Mouse (Mus musculus): ENCODE data around the gene Fam155a. TPM values are rescaled to one million over a fixed set of nuclear protein-coding genes. Genes with fewer than 3 reads are reported as not detected.

The Fam155a gene
- polyA plus RNA-seq, 2 experiments from 2014 or later = 0.30 TPM; not detected in 1

- ATAC-seq = no peak
Measured at GRCm38 (mm10) chr8:9471290-9471689, 299.7 kb downstream of the Fam155a start.

GRCm38 (mm10) chr8:9470114-9470513 lies 300.8 kb downstream of the Fam155a start:
- no peak for ATAC-seq

- no peak for ATAC-seq
Measured at GRCm38 (mm10) chr8:9461111-9461510, 309.9 kb downstream of the Fam155a start.

- no peak for ATAC-seq
Measured at GRCm38 (mm10) chr8:9460707-9461106, 310.3 kb downstream of the Fam155a start.

- no peak for ATAC-seq
Measured at GRCm38 (mm10) chr8:9458614-9459013, 312.3 kb downstream of the Fam155a start.

DNA sequence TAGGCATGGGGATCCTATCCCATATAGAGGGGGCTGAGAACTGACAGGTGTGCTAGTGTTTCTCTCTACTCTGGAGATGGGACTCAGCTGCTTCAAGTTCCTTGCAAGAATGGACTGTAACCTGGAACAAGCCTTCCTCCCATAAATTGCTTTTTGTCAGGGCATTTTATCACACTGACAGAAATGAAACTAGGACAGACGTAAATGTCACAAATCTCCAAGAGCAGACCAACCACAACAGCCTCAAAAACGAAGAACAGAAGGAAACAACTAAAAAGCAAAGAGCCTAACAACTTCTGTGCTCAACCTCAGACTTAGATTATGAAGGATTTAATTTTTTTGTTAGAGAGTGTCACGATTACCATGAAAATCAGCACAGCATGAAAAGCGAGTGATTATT lies 315.8 kb downstream of the Fam155a start:
- no peak for ATAC-seq

GRCm38 (mm10) chr8:9453742-9454141 lies 317.2 kb downstream of the Fam155a start:
- ATAC-seq = no peak

DNA sequence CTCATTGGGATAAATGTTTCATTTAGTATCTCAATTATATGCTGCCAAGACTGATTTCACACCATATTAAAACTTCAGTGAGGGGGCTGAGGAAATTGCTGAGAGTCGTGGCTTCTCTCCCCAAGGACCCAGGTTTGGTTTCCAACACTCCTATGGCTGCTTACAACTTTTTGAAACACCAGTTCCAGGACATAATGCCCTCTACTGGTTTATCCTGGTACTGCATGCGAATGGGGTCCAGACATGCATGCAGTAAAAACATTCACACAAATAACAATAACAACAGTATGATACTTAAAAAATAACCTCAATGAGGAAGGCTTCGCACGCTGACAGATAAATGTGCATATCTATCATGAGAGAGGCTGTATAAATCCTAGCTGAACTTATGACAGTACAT lies 319.4 kb downstream of the Fam155a start:
- no peak for ATAC-seq

- no peak for ATAC-seq
Measured at GRCm38 (mm10) chr8:9448613-9449012, 322.3 kb downstream of the Fam155a start.

DNA sequence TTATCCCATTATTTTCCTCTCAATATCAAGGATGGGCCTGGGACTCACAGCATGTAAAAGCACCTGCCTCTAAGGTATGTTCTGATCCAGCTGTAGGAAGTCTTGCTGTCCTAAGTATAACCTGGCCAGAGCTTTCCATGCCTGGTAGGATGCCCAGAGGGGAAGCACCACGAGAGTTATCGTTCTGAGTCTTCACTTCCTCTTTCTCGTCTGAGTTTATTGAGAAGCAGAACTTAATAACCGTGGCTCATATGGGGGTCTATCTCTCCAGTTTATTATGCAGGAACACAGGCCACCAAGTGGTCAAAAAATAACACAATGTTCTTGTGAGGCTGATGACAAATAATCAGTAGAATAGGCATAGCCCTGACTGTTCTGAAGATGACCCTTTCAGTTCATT lies 333.1 kb downstream of the Fam155a start:
- ATAC-seq = no peak

GRCm38 (mm10) chr8:9435501-9435900 lies 335.5 kb downstream of the Fam155a start:
- ATAC-seq = no peak

DNA sequence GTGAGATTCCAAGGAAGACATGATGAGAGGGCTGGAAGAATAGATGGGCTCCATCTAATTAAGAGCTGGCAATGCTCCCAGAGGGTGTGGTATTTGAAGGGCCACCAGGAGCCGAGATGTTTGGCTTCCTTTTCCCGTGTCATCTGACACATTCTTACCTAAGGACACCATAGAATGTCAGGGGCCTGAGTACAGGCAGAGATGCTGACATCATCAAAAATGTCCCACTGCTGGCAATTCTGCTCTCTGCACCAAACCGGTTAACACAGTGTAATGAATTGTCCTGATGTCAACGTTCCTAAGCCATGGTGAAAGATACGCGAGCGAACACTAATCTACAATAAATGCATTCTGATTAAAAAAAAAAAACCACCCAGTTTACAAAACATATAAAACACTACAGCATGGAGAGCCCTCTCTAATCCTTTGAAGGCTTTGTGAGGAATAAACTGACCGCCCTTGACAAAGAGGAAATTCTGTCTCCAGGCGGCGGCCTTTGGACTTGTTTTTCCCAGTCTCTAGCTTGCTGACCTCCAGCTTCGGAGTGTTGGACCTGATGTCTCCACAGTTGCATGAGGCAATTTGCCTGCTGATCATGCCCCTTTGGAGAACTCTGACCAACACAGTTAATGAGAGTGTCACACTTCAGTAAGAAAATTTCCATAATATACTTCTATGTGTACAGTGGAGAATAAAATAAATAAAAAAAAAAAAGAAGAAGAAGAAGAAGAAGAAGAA lies 338.2 kb downstream of the Fam155a start:
- no peak for ATAC-seq

DNA sequence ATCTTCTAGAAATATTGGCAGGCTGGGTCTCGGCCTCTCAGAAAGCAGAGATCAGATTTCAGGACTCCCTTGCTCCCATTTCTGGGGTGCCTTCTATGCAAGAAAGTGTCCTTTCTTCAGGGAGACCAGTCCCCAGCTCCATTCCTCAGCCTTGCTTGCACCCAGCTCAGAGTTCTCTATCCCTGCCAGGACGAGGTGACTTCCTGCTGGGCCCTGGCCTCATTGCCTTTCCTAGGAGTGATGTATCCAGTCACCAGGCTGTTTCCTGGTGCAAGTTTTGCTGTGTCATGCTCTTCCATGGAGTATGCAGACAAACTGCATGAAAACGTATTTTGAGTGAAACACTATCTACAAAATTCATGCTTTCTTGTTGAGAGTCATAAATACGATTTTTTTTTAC lies 342.1 kb downstream of the Fam155a start:
- no peak for ATAC-seq

DNA sequence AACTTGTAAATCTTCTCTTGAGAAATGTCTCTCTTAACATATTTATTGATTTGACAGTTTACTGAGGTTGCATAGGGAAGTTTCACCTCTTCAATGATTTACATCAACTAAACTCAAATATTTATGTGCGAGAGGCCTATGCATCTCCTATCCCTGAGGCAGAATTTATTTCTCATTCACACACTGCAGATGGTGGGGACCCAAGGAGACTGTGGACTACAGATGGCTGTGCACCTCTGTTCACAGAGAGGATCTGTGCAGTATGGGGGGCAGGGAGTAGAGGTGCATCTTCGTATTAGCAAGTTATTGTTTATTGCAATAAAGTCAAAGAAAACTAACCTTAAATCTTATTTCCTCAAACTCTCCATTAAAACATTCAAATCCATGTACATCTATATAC lies 346.9 kb downstream of the Fam155a start:
- ATAC-seq = no peak

DNA sequence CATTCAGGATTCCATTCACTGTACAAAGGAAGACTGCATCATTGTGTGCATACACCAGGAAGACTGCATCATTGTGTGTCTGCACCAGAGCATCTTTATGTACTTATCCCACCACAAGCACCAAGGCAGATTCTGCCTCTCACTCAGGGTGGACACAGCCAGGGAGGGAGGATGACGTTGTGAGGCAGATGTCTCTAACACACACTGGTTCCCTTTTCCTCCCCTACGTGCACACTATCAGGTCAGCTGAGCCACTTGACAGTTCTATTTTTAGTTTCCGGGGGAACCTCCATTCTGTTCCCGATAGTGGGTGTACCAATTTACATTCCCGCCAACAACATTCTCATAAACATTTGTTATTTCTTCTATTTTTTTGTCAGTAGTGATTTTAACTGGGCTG lies 347.4 kb downstream of the Fam155a start:
- no peak for ATAC-seq

- ATAC-seq = no peak
Measured at GRCm38 (mm10) chr8:9423184-9423583, 347.8 kb downstream of the Fam155a start.

DNA sequence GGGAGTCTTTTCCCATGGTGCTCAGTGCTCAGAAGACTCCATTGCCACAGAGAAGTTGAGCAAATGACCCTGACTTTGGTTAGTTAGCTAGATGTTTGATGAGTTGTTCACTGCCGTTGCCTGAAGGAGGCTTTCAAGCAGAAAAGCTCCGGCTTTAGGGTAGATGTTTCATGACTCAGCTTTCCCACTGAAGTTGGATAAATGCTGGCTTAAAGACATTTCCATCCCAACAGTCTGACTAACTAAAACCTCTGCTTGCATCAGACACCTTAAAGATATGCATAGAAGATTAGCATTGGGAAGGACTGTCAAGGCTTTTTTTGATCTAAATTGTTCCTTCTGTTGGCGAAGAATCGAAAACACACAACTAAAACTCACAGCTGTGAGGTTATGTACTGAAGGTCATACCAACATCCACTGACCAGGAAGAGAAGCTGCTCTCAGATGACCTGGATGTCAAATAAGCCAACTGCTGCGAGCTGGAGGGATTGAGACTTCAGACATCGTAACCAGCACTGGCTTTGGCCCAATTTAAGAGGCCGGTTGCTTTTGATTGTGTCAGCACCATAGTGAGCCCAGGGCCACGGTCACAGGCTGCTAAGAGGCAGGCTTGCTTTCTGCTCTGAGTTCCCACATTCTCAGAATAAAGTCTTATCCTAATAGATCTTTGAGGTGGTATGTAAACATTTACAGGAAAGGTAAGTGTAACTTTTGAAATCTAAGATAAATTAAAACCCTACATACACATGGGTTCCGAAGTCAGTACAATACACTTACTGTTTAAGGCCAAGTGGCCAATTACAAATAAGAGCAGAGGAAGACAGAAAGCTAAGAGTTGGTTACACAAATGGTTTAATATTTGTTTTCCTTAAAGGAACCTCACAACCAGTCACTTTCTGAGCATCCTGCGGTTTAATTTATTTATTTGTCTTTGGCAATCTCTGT lies 351.8 kb downstream of the Fam155a start:
- ATAC-seq = no peak

DNA sequence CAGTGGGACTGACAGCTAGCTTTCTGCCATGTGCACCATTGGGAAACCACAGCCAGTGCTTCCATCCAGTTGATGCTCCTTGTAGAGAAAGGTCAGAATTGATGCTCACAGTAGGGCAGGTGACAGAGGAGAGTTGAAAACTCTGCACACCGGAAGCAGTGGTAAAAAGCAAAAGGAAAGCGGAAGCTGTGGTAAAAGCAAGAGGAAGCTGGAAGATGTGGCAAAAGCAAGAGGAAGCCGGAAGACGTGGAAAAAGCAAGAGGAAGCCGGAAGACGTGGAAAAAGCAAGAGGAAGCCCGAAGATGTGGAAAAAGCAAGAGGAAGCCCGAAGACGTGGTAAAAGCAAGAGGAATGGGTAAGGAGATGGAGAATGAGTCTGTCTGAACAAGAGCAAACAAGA lies 354.8 kb downstream of the Fam155a start:
- no peak for ATAC-seq

- no peak for ATAC-seq
Measured at GRCm38 (mm10) chr8:9408480-9408879, 362.5 kb downstream of the Fam155a start.

DNA sequence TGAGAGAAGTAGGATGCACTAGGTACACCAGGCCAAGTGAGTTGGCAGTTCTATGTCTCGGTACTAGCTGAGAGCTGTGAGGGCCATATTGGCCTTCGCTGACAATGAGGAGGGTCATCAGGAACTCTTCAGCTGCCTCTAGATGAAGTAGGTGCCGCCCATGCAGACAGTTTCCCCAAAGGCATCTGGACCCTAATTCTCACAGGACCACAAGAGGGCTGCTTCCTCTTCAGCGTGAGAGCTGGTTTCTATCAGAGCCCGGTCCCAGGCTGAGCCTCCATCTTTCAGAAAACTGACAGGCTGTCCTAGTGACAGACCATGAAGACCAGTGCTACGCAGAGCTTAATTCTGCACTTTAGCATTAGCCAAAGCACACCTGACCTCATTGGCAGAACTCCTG lies 364.8 kb downstream of the Fam155a start:
- no peak for ATAC-seq

DNA sequence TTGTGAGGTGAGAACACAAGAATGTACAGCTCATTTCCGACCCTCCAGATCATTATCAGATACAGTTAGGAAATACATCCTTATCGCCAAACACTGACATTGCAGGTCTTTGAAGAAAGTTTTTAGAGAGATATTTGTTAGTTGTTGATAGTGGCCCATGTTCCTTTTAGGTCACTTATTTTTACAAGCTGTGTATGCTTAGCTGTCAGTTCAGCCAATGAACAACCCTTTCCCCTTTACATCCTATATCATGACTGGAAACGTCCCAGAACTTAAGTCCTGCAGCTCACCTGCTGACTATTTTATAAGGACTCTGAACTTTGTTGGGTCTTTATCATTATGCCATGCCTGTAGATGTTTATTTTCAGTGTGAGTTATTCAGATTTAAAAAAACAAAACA lies 366.3 kb downstream of the Fam155a start:
- no peak for ATAC-seq

GRCm38 (mm10) chr8:9402393-9402792 lies 368.6 kb downstream of the Fam155a start:
- ATAC-seq = no peak

GRCm38 (mm10) chr8:9398606-9399263 lies 372.2 kb downstream of the Fam155a start:
- no peak for ATAC-seq
